ENCODE assay signal across 11 mouse cellular contexts in genomic region chr13:31803166-31804093, GRCm38 (mm10). TPM values are rescaled to one million over a fixed set of nuclear protein-coding genes. Genes with fewer than 3 reads are reported as not detected.
DNase-seq lines count a peak whose midpoint lies in the region; ATAC-seq and TF ChIP-seq lines count a peak whose summit lies in the region.
"Had no signal": no experiment of that assay in that cellular context is flagged by ENCODE, and none has a peak within 500 bp of the region (broad histone marks: within the 10 kb centered on the region; RNA-seq: fewer than 3 reads in every experiment).

No protein-coding gene starts in this region.

- WGBS in heart, embryonic 13.5 days: 3% methylated on average over 31 of the region's 31 CpGs
- WGBS in heart, adult 2 months: 30% methylated on average over 31 of the region's 31 CpGs
- WGBS in midbrain, embryonic 12.5 days: 1% methylated on average over 30 of the region's 31 CpGs
- under 1% methylated on average over 31 of the region's 31 CpGs for WGBS in midbrain, embryonic 14.5 days
- 1% methylated on average over 31 of the region's 31 CpGs for WGBS in hindbrain, embryonic 14.5 days

- peak overlapping the region; percentile 33; the same call in 1 of the 2 replicates for H3K9ac ChIP-seq in heart, embryonic 13.5 days
- H3K9ac ChIP-seq in heart, adult 2 months (ENCODE audit: low read depth, low read length): no peak overlapping the region
- H3K9ac ChIP-seq in midbrain, embryonic 12.5 days (replicated peaks): no peak overlapping the region
- no peak overlapping the region for H3K9ac ChIP-seq in midbrain, embryonic 14.5 days (replicated peaks; ENCODE audit: low read length)
- H3K9ac ChIP-seq in hindbrain, embryonic 14.5 days: no peak overlapping the region

- no peaks in the 10 kb centered on the region; the same call in 1 of the 2 replicates for H3K79me2 ChIP-seq in heart, adult 2 months (replicated peaks; ENCODE audit: control insufficient read depth, insufficient read depth, low read length)

- H3K36me3 ChIP-seq in heart, embryonic 13.5 days: no peaks in the 10 kb centered on the region; the same call in 1 of the 2 replicates
- no peaks in the 10 kb centered on the region for H3K36me3 ChIP-seq in heart, adult 2 months (ENCODE audit: control insufficient read depth, insufficient read depth, low read length)
- no peaks in the 10 kb centered on the region for H3K36me3 ChIP-seq in midbrain, embryonic 12.5 days
- H3K36me3 ChIP-seq in midbrain, embryonic 14.5 days (ENCODE audit: control insufficient read depth, insufficient read depth, low read length): no peaks in the 10 kb centered on the region
- H3K36me3 ChIP-seq in hindbrain, embryonic 14.5 days (replicated peaks; ENCODE audit: control insufficient read depth, insufficient read depth): no peaks in the 10 kb centered on the region

- H3K27ac ChIP-seq in heart, embryonic 13.5 days (replicated peaks): no peak overlapping the region
- H3K27ac ChIP-seq in heart, adult 2 months: no peak overlapping the region
- H3K27ac ChIP-seq in midbrain, embryonic 12.5 days (replicated peaks): no peak overlapping the region
- no peak overlapping the region for H3K27ac ChIP-seq in midbrain, embryonic 14.5 days (replicated peaks; ENCODE audit: low read depth, low read length)
- H3K27ac ChIP-seq in hindbrain, embryonic 14.5 days: no peak overlapping the region

- peak overlapping the region; percentile 55 for H3K4me2 ChIP-seq in heart, embryonic 13.5 days
- peak overlapping the region; percentile 10; the same call in 1 of the 2 replicates for H3K4me2 ChIP-seq in midbrain, embryonic 12.5 days (replicated peaks)
- no peak overlapping the region for H3K4me2 ChIP-seq in midbrain, embryonic 14.5 days (ENCODE audit: low read length)
- peak overlapping the region; percentile 15; the same call in 1 of the 2 replicates for H3K4me2 ChIP-seq in hindbrain, embryonic 14.5 days (replicated peaks)

- TF ChIP-seq POLR2A in heart, adult 2 months (IDR thresholded peaks at IDR 0.05; ENCODE audit: insufficient read depth, low read depth, low read length): no peak

- no peak for ATAC-seq in heart, embryonic 13.5 days (ENCODE audit: extremely low read depth, insufficient number of reproducible peaks, low FRiP score, low TSS enrichment)
- ATAC-seq in midbrain, embryonic 12.5 days (ENCODE audit: low FRiP score, low read depth): no peak
- ATAC-seq in midbrain, embryonic 14.5 days (ENCODE audit: low FRiP score, low TSS enrichment): no peak
- ATAC-seq in hindbrain, embryonic 14.5 days (ENCODE audit: low FRiP score): no peak
- ATAC-seq in monocyte, adult 5-6 weeks (replicated peaks; ENCODE audit: insufficient number of reproducible peaks, low FRiP score, low TSS enrichment, poor library complexity, severe bottlenecking): no peak
- ATAC-seq: intestine, postnatal 0 days had no signal

- peak overlapping the region; percentile 31 for H3K4me3 ChIP-seq in heart, embryonic 13.5 days
- H3K4me3 ChIP-seq in heart, adult 2 months: no peak overlapping the region
- no peak overlapping the region for H3K4me3 ChIP-seq in midbrain, embryonic 12.5 days
- no peak overlapping the region for H3K4me3 ChIP-seq in midbrain, embryonic 14.5 days (replicated peaks; ENCODE audit: low read depth, low read length)
- no peak overlapping the region for H3K4me3 ChIP-seq in hindbrain, embryonic 14.5 days (replicated peaks; ENCODE audit: low read length)

- peaks cover 47% of the 10 kb centered on the region for H3K4me1 ChIP-seq in heart, embryonic 13.5 days
- H3K4me1 ChIP-seq in heart, adult 2 months (ENCODE audit: control insufficient read depth, insufficient read depth, low read length): peaks cover 2% of the 10 kb centered on the region; the same call in 1 of the 2 replicates
- H3K4me1 ChIP-seq in midbrain, embryonic 12.5 days: peaks cover 38% of the 10 kb centered on the region
- peaks cover 11% of the 10 kb centered on the region for H3K4me1 ChIP-seq in midbrain, embryonic 14.5 days (ENCODE audit: control insufficient read depth, insufficient read depth, low read length)
- H3K4me1 ChIP-seq in hindbrain, embryonic 14.5 days (replicated peaks; ENCODE audit: control insufficient read depth, insufficient read depth, low read length): peaks cover 10% of the 10 kb centered on the region; the same call in 1 of the 2 replicates

- peaks cover 86% of the 10 kb centered on the region for H3K27me3 ChIP-seq in heart, embryonic 13.5 days (replicated peaks)
- H3K27me3 ChIP-seq in heart, adult 2 months (ENCODE audit: control insufficient read depth, insufficient read depth, low read length): peaks cover 20% of the 10 kb centered on the region
- peaks cover 98% of the 10 kb centered on the region for H3K27me3 ChIP-seq in midbrain, embryonic 12.5 days
- H3K27me3 ChIP-seq in midbrain, embryonic 14.5 days (ENCODE audit: control insufficient read depth, insufficient read depth, low read length): peaks cover 95% of the 10 kb centered on the region
- H3K27me3 ChIP-seq in hindbrain, embryonic 14.5 days (ENCODE audit: control insufficient read depth, insufficient read depth, low read length): peaks cover 99% of the 10 kb centered on the region

- TF ChIP-seq CTCF in heart, adult 2 months (IDR thresholded peaks at IDR 0.05): no peak

- DNase-seq in heart, adult 2 months: no peak
- DNase-seq in midbrain, embryonic 14.5 days: no peak
- no peak for DNase-seq in hindbrain, embryonic 14.5 days (ENCODE audit: low spot score)
- DNase-seq in urinary bladder, postnatal 36 days (ENCODE audit: low spot score in 2 of 2): no peak
- no peak for DNase-seq in urinary bladder, postnatal 14 days (ENCODE audit: low spot score)
- DNase-seq: cerebellum, adult 11-12 months; liver had no signal

- intact Hi-C loops in heart, adult 2 months (cut with DNase I): loop anchor here (5.0 to 10.0 kb wide), 2 partner anchors 859 to 1001 kb away; partner anchors contain the start of genes D930007J09Rik and Wrnip1

- H3K9me3 ChIP-seq in heart, embryonic 13.5 days: no peaks in the 10 kb centered on the region
- H3K9me3 ChIP-seq in midbrain, embryonic 12.5 days: no peaks in the 10 kb centered on the region
- no peaks in the 10 kb centered on the region for H3K9me3 ChIP-seq in midbrain, embryonic 14.5 days (ENCODE audit: control insufficient read depth, low read length)
- no peaks in the 10 kb centered on the region for H3K9me3 ChIP-seq in hindbrain, embryonic 14.5 days (ENCODE audit: control insufficient read depth, low read length)

- no peak for TF ChIP-seq EP300 in heart, adult 2 months (IDR thresholded peaks at IDR 0.05; ENCODE audit: insufficient read depth, low read depth, low read length)

RNA-seq across cellular contexts. Expression of gene Foxc1, which starts 3.0 kb away (rescaled TPM):
- 1.4 and 1.6 TPM in 2 replicates for polyA plus RNA-seq in heart, embryonic 13.5 days (2015; fragmentation: Nextera tagmentation; extraction: Ambion mirVana)
- total RNA-seq in heart, adult 2 months (2021): 1 to 10 TPM; 3.8 to 5.8 TPM
- 1.8 and 2.2 TPM in 2 replicates for polyA plus RNA-seq in heart, adult 2 months (2012; rRNA removed)
- polyA plus RNA-seq in midbrain, embryonic 12.5 days (2016; fragmentation: Nextera tagmentation; extraction: Ambion mirVana): 5.9 and 7.6 TPM in 2 replicates
- 0.72 and 1.7 TPM in 2 replicates for polyA plus RNA-seq in midbrain, embryonic 14.5 days (2014; fragmentation: Nextera tagmentation; extraction: Ambion mirVana)
- 2.3 and 2.9 TPM in 2 replicates for polyA plus RNA-seq in hindbrain, embryonic 14.5 days (2014; fragmentation: Nextera tagmentation; extraction: Ambion mirVana)
- total RNA-seq in monocyte, adult 5-6 weeks (2017): 0.10 TPM in 1 of 3 replicates, not detected in the others
